Mouse (Mus musculus): ENCODE measurements at regions not wholly inside any gene's neighbourhood (a gene's known extent, or its start where the extent isn't known, plus 50 kb on each side); places are given as distances from the start of the nearest gene placed in this dataset.

DNA sequence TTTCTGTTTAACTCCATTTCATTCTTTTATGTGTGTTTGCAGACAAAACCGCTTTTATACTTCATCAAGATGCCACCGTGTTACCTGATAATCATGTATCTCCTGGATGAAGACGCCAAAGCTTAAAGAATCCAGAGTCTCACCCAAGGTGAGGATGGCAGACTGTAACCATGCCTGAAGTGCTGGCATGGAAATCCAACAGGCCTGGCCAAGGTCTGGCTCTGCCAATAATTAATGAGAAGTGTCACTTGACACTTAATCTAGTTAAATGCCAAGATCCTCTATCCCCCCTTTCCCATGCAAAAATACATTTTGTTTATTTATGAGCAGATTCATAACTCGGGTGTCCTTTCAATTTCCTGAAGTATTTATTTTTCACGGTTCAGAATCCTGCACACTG is 71.2 kb upstream of the Helt start:
- TF ChIP-seq MXI1 (IDR thresholded peaks at IDR 0.05; ENCODE audit: low read depth, low read length) (no peak), CHD2 (IDR thresholded peaks at IDR 0.05; ENCODE audit: low read length) (no peak), GATA1 (IDR thresholded peaks at IDR 0.05; ENCODE audit: low read depth, low read length) (no peak), MAX (IDR thresholded peaks at IDR 0.05; ENCODE audit: low read length) (no peak), POLR2A (IDR thresholded peaks at IDR 0.05; ENCODE audit: control insufficient read depth in 1 of 2, insufficient read depth in 1 of 2, low read depth in 1 of 2, low read length in 2 of 2, poor library complexity in 1 of 2) (no peak), POLR2AphosphoS2 (IDR thresholded peaks at IDR 0.05; ENCODE audit: low read length) (no peak), CTCF (IDR thresholded peaks at IDR 0.05 in 2 of 3, conservative IDR thresholded peaks at IDR 0.05 in 1 of 3; ENCODE audit: control insufficient read depth in 1 of 3, insufficient read depth in 1 of 3, low read depth in 2 of 3, low read length in 3 of 3, poor library complexity in 1 of 3, severe bottlenecking in 1 of 3) (no peak)

Measured in MEL (cell line).